8 mouse cellular contexts compared by ENCODE assay signal in genomic region chr17:34626773-34627092, GRCm38 (mm10). TPM values are rescaled to one million over a fixed set of nuclear protein-coding genes. Genes with fewer than 3 reads are reported as not detected.
DNase-seq lines count a peak whose midpoint lies in the region; ATAC-seq and TF ChIP-seq lines count a peak whose summit lies in the region.

No protein-coding gene starts in this region.

- H3K36me3 ChIP-seq in heart, adult 2 months (ENCODE audit: control insufficient read depth, insufficient read depth, low read length) = no peaks in the 10 kb centered on the region
- H3K36me3 ChIP-seq in forebrain, embryonic 14.5 days (ENCODE audit: control insufficient read depth, insufficient read depth, low read length) = peaks cover 27% of the 10 kb centered on the region
- H3K36me3 ChIP-seq in kidney, embryonic 16.5 days (ENCODE audit: insufficient read depth, low read length) = peaks cover 18% of the 10 kb centered on the region; the same call in 1 of the 2 replicates

- H3K4me3 ChIP-seq in heart, adult 2 months = peak overlapping the region; percentile 73
- H3K4me3 ChIP-seq in forebrain, embryonic 14.5 days (ENCODE audit: low read depth, low read length) = peak overlapping the region; percentile 71
- H3K4me3 ChIP-seq in kidney, embryonic 16.5 days (ENCODE audit: low read length) = peak overlapping the region; percentile 84

- no peaks in the 10 kb centered on the region for H3K79me2 ChIP-seq in heart, adult 2 months (replicated peaks; ENCODE audit: control insufficient read depth, insufficient read depth, low read length)

- H3K9me3 ChIP-seq in forebrain, embryonic 14.5 days (replicated peaks; ENCODE audit: control insufficient read depth, low read length) = no peaks in the 10 kb centered on the region
- H3K9me3 ChIP-seq in kidney, embryonic 16.5 days (ENCODE audit: low read length) = no peaks in the 10 kb centered on the region

- no peak for TF ChIP-seq EP300 in heart, adult 2 months (IDR thresholded peaks at IDR 0.05; ENCODE audit: insufficient read depth, low read depth, low read length)

- H3K4me2 ChIP-seq in forebrain, embryonic 14.5 days (ENCODE audit: low read length) = peak overlapping the region; percentile 87
- H3K4me2 ChIP-seq in kidney, embryonic 16.5 days (replicated peaks; ENCODE audit: low read depth, low read length) = peak overlapping the region; percentile 87

- TF ChIP-seq POLR2A in heart, adult 2 months (IDR thresholded peaks at IDR 0.05; ENCODE audit: insufficient read depth, low read depth, low read length) = no peak

- ATAC-seq in forebrain, embryonic 14.5 days = peak; percentile 30
- peak; percentile 29 for ATAC-seq in kidney, embryonic 16.5 days (ENCODE audit: low FRiP score, low TSS enrichment)

- H3K4me1 ChIP-seq in heart, adult 2 months (ENCODE audit: control insufficient read depth, insufficient read depth, low read length) = peaks cover 5% of the 10 kb centered on the region
- peaks cover 34% of the 10 kb centered on the region for H3K4me1 ChIP-seq in forebrain, embryonic 14.5 days (ENCODE audit: control insufficient read depth, insufficient read depth, low read length)
- peaks cover 50% of the 10 kb centered on the region for H3K4me1 ChIP-seq in kidney, embryonic 16.5 days (ENCODE audit: insufficient read depth, low read length)

- H3K27ac ChIP-seq in heart, adult 2 months = peak overlapping the region; percentile 95
- peak overlapping the region; percentile 91 for H3K27ac ChIP-seq in forebrain, embryonic 14.5 days (ENCODE audit: low read depth, low read length)
- peak overlapping the region; percentile 98 for H3K27ac ChIP-seq in kidney, embryonic 16.5 days (ENCODE audit: low read length)

- peak overlapping the region; percentile 74 for H3K9ac ChIP-seq in heart, adult 2 months (ENCODE audit: low read depth, low read length)
- H3K9ac ChIP-seq in forebrain, embryonic 14.5 days (ENCODE audit: low read length) = peak overlapping the region; percentile 76
- H3K9ac ChIP-seq in kidney, embryonic 16.5 days (replicated peaks; ENCODE audit: low read length) = peak overlapping the region; percentile 87

- intact Hi-C loops in heart, adult 2 months (cut with DNase I) = loop anchor here (2.0 kb wide), 2 partner anchors 20 to 62 kb away; partner anchors contain the start of gene Notch4

- peak in 1 of 2 experiments; percentile 45 for DNase-seq in heart, adult 2 months
- no peak for DNase-seq in heart, adult 8-10 months (ENCODE audit: low spot score)
- DNase-seq in NIH3T3 (ENCODE audit: low read depth) = peak; percentile 80
- peak; percentile 77 for DNase-seq in forebrain, embryonic 14.5 days (ENCODE audit: low spot score)
- peak; percentile 66 for DNase-seq in mesoderm, embryonic 11.5 days (ENCODE audit: low read depth, low spot score)
- DNase-seq in testis, postnatal 10 days (ENCODE audit: low spot score) = peak; percentile 55
- no peak for DNase-seq in urinary bladder, postnatal 25 days (ENCODE audit: low spot score)

- peak; percentile 63 for TF ChIP-seq CTCF in heart, adult 2 months (IDR thresholded peaks at IDR 0.05)

- no peaks in the 10 kb centered on the region for H3K27me3 ChIP-seq in heart, adult 2 months (ENCODE audit: control insufficient read depth, insufficient read depth, low read length)
- H3K27me3 ChIP-seq in forebrain, embryonic 14.5 days (replicated peaks; ENCODE audit: control insufficient read depth, insufficient read depth, low read length) = peaks cover 16% of the 10 kb centered on the region
- peaks cover 22% of the 10 kb centered on the region for H3K27me3 ChIP-seq in kidney, embryonic 16.5 days (ENCODE audit: insufficient read depth, low read length)

- 2% methylated on average over 18 of the region's 18 CpGs for WGBS in heart, adult 2 months
- under 1% methylated on average over 18 of the region's 18 CpGs for whole genome bisulfite sequencing in forebrain, embryonic 14.5 days
- WGBS in kidney, embryonic 16.5 days = under 1% methylated on average over 18 of the region's 18 CpGs

RNA-seq across cellular contexts. Expression of gene Ppt2, which starts 1.6 kb away (rescaled TPM):
- total RNA-seq in heart, adult 2 months (2021) = 10 to 100 TPM; 53.0 to 63.9 TPM
- 50.5 and 55.7 TPM in 2 replicates for polyA plus RNA-seq in heart, adult 2 months (2012; rRNA removed)
- 10 to 100 TPM; 48.1 to 68.8 (median 59.5) TPM for total RNA-seq in heart, adult 8-10 months (2022)
- 23.8 and 24.6 TPM in 2 replicates for polyA plus RNA-seq in forebrain, embryonic 14.5 days (2014; fragmentation: Nextera tagmentation; extraction: Ambion mirVana)
- polyA plus RNA-seq in kidney, embryonic 16.5 days (2015; fragmentation: Nextera tagmentation; extraction: Ambion mirVana) = 47.3 and 53.7 TPM in 2 replicates

RNA-seq across cellular contexts. Expression of gene Prrt1, which starts 2.6 kb away (rescaled TPM):
- total RNA-seq in heart, adult 2 months (2021) = 1 to 10 TPM in 1 of 2 experiments, under 1 TPM in 1; 0.86 to 1.4 TPM
- 2.7 and 7.0 TPM in 2 replicates for polyA plus RNA-seq in heart, adult 2 months (2012; rRNA removed)
- 1 to 10 TPM in 3 of 4 experiments, under 1 TPM in 1; 0.92 to 1.4 (median 1.1) TPM for total RNA-seq in heart, adult 8-10 months (2022)
- polyA plus RNA-seq in forebrain, embryonic 14.5 days (2014; fragmentation: Nextera tagmentation; extraction: Ambion mirVana) = 5.0 and 5.5 TPM in 2 replicates
- polyA plus RNA-seq in kidney, embryonic 16.5 days (2015; fragmentation: Nextera tagmentation; extraction: Ambion mirVana) = 0.23 and 0.29 TPM in 2 replicates

RNA-seq across cellular contexts. Expression of gene Egfl8, which starts 11.0 kb away (rescaled TPM):
- total RNA-seq in heart, adult 2 months (2021) = 1 to 10 TPM; 1.2 to 1.8 TPM
- polyA plus RNA-seq in heart, adult 2 months (2012; rRNA removed) = 2.4 and 3.4 TPM in 2 replicates
- total RNA-seq in heart, adult 8-10 months (2022) = 1 to 10 TPM in 3 of 4 experiments, under 1 TPM in 1; 0.94 to 1.3 (median 1.0) TPM
- polyA plus RNA-seq in forebrain, embryonic 14.5 days (2014; fragmentation: Nextera tagmentation; extraction: Ambion mirVana) = 7.6 and 8.7 TPM in 2 replicates
- 4.0 and 6.0 TPM in 2 replicates for polyA plus RNA-seq in kidney, embryonic 16.5 days (2015; fragmentation: Nextera tagmentation; extraction: Ambion mirVana)

RNA-seq across cellular contexts. Expression of gene Fkbpl, which starts 17.8 kb away (rescaled TPM):
- total RNA-seq in heart, adult 2 months (2021) = 1 to 10 TPM; 7.9 TPM
- 4.0 and 8.8 TPM in 2 replicates for polyA plus RNA-seq in heart, adult 2 months (2012; rRNA removed)
- total RNA-seq in heart, adult 8-10 months (2022) = 1 to 10 TPM; 6.9 to 9.7 (median 8.6) TPM
- 12.6 and 14.9 TPM in 2 replicates for polyA plus RNA-seq in forebrain, embryonic 14.5 days (2014; fragmentation: Nextera tagmentation; extraction: Ambion mirVana)
- 17.5 and 17.7 TPM in 2 replicates for polyA plus RNA-seq in kidney, embryonic 16.5 days (2015; fragmentation: Nextera tagmentation; extraction: Ambion mirVana)

RNA-seq across cellular contexts. Expression of gene Atf6b, which starts 20.2 kb away (rescaled TPM):
- total RNA-seq in heart, adult 2 months (2021) = 10 to 100 TPM; 15.3 to 18.4 TPM
- polyA plus RNA-seq in heart, adult 2 months (2012; rRNA removed) = 25.3 and 27.4 TPM in 2 replicates
- 10 to 100 TPM; 14.4 to 19.9 (median 16.0) TPM for total RNA-seq in heart, adult 8-10 months (2022)
- polyA plus RNA-seq in forebrain, embryonic 14.5 days (2014; fragmentation: Nextera tagmentation; extraction: Ambion mirVana) = 75.0 and 90.9 TPM in 2 replicates
- polyA plus RNA-seq in kidney, embryonic 16.5 days (2015; fragmentation: Nextera tagmentation; extraction: Ambion mirVana) = 103 and 106 TPM in 2 replicates

Comparison
In these comparisons a context has a peak if more than half of its experiments do, and no peak if none do; other contexts are left out.
1. DNase-seq: peak in NIH3T3 (single experiment), forebrain, embryonic 14.5 days (single experiment), mesoderm, embryonic 11.5 days (single experiment) and testis, postnatal 10 days (single experiment); none in heart, adult 8-10 months (single experiment) and urinary bladder, postnatal 25 days (single experiment).
2. Peak in every context shown above with its lines, with median percentiles within 50 percentile points of each other: H3K27ac ChIP-seq, H3K4me3 ChIP-seq and H3K9ac ChIP-seq.